Mouse (Mus musculus): ENCODE results near the gene Npw. TPM values are rescaled to one million over a fixed set of nuclear protein-coding genes. Genes with fewer than 3 reads are reported as not detected.
A peak's percentile ranks its signal among the peaks of the same experiment; 100 is the strongest.

The Npw gene
- not detected in 2 replicates for polyA plus RNA-seq (2012; ENCODE audit: insufficient read depth, insufficient read length, missing spikeins)

DNA sequence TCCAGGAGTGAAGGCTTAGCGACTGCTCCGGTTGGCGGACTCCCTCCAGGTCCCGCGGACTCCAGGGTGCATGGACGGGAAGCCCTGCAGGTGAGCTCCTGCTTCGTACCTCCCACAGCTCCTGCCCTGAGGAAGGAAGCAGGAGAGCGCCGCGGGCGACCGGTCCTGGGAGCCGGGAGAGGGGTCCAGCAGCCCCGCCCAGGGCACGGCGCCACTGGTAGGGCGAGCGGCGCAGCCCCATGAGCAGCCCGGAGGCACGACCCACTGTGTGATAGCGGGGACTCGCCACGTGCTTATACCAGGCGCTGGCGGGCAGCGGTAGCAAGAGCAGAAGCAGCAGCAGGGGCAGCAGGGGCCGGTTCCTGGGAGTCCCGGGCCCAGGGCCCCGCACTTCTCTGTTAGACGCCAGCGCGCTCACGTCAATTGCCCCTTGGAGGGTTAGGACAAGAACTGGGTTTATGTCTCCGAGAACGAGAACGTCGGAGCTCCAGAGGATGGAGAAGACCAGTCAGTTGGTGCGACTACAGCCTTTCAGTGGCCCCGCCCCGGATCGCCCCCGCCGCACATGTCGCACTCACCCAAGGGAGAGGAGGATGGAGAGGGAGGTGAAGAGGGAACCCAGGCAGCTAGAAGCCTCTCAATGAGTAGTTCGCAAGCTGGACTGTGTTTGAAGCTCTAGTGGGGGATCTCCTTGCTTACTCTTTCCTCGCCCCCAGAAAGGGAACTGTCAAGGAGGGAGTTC is at the start of gene Npw:
TSS of gene Npw (minus strand) at position 441 of the 742 bp plus-strand sequence.
- no peak within 1 kb of the TSS for H3K27ac ChIP-seq (replicated peaks; ENCODE audit: low read depth, low read length)
- no peaks in the 10 kb centered on the region for H3K4me1 ChIP-seq (ENCODE audit: control insufficient read depth, insufficient read depth, insufficient read length, low read length)
- peak within 1 kb of the TSS; percentile 34; the same call in 1 of the 2 replicates for H3K4me3 ChIP-seq (ENCODE audit: insufficient read depth, low read depth, low read length)

DNA sequence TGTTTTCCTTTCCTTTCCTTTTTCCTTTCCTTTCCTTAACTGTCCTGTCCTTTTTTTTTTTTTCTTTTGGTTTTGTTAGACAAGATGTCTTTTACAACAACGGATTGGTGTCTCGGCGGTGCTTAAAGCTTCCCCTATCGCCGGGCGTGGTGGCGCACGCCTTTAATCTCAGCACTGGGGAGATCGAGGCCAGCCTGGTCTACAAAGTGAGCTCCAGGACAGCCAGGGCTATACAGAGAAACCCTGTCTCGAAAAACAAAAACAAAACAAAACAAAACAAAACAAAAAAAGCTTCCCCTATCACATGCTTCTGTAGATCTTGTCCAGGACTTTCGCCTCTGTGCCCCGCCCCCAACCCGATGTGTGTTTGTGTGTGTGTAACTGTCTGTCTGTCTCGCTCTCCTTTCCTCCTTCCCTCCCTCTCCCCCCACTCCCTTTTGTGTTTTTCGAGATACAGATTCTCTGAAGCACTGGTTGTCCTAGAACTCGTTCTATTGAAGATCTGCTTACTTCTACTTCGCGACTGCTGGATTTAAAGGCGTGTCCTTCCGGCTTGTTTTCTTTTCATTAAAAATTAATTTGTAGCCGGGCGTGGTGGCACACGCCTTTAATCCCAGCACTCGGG is 49.7 kb upstream of the Npw start:
- H3K4me3 ChIP-seq (ENCODE audit: insufficient read depth, low read depth, low read length) = peak overlapping the region; percentile 72
- H3K4me1 ChIP-seq (ENCODE audit: control insufficient read depth, insufficient read depth, insufficient read length, low read length) = 0 out of 2 replicates have a peak, but pooled peaks cover 3% of the 10 kb centered on the region
- H3K27ac ChIP-seq (replicated peaks; ENCODE audit: low read depth, low read length) = peak overlapping the region; percentile 63

DNA sequence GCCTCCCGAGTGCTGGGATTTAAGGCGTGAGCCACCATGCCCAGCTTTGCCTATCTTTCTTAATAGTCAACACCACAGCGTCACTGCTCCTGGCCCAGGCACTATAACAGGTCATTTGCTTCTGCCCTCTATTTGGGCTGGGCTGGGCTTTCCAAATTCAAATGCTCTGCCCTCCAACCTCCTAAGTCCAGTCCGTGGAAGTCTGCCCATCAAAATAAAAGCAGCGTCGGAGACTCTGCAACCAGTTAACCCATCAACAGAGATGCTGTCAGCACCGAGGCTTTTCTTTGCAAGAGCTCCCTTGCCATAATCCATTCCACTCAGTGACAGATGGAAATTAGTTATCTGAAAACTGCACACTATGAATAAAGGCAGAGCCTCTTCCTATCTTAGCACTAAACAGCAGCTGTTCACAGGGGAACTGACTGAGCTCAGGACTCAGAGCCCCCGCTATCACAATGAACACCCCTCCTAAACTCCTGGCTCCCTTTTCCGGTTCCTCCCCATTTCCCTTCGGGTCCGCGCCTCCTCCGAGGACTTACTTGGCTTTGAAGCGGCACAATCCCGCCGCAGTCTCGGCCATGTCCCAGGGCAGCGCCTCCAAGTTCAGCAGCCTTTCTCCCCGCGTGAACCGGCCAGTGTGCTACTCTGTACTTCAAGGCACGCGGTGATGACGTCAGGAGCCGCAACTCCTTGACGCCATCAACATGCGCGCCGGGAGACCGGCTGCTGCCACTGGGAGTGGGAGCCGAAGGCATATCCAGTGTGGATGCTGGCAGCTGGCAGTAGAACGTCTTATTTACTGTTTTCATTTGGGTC is 48.9 kb upstream of the Npw start, which contains the start of gene Tbl3:
TSS of gene Tbl3 (minus strand) at position 679 of the 819 bp plus-strand sequence.
- Histone ChIP-seq H3K4me1 (ENCODE audit: control insufficient read depth, insufficient read depth, insufficient read length, low read length) (0 out of 2 replicates have a peak, but pooled peaks cover 3% of the 10 kb centered on the region), H3K27ac (replicated peaks; ENCODE audit: low read depth, low read length) (peak within 1 kb of the TSS; percentile 70), H3K4me3 (ENCODE audit: insufficient read depth, low read depth, low read length) (peak within 1 kb of the TSS; percentile 72)

GRCm38 (mm10) chr17:24705821-24706220 is 47.6 kb upstream of the Npw start:
- H3K4me1 ChIP-seq (ENCODE audit: control insufficient read depth, insufficient read depth, insufficient read length, low read length) = 0 out of 2 replicates have a peak, but pooled peaks cover 3% of the 10 kb centered on the region
- H3K27ac ChIP-seq (replicated peaks; ENCODE audit: low read depth, low read length) = no peak overlapping the region
- H3K4me3 ChIP-seq (ENCODE audit: insufficient read depth, low read depth, low read length) = no peak overlapping the region

DNA sequence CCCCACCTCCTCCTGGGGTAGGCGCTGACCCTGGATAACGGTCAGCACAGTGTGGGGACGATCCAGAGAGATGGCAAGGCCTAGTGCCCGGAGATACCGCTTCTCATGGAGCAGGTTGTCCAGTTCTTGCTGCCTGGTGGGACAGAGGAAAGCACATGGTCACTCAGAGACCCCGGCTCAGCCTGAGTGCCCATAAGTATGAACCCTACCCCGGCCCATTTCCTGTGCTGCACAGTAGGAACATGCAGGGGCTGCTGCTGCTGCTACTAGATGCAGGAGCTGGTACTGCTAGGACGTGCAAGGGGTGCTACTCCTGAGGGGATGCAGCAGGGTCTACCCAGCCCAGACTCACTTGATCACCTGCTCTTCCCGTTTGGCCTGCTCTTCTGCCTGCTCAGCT is 43.0 kb upstream of the Npw start:
- Histone ChIP-seq H3K4me1 (ENCODE audit: control insufficient read depth, insufficient read depth, insufficient read length, low read length) (no peaks in the 10 kb centered on the region), H3K27ac (replicated peaks; ENCODE audit: low read depth, low read length) (no peak overlapping the region), H3K4me3 (ENCODE audit: insufficient read depth, low read depth, low read length) (no peak overlapping the region)

DNA sequence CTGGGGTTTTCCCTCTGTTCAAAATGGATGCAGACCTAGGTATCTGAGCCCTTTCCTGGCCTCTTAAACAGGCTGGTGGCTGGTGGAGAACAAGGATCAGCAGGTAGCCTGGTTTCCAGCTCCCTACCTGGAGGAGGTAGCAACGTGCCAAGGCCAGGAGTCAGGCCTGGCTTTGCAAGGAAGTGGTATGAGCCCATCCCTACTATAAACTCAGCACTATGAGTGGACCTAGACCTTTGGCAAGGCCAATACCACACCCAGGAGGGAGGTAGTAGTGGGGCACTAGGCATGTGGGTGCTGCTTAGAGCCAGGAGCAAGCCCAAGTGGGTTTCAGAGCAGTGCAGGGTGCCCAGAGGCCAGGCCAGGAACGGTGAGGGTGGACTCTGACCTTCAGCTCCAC is 41.2 kb upstream of the Npw start:
- Histone ChIP-seq H3K4me3 (ENCODE audit: insufficient read depth, low read depth, low read length) (no peak overlapping the region), H3K4me1 (ENCODE audit: control insufficient read depth, insufficient read depth, insufficient read length, low read length) (peaks cover 3% of the 10 kb centered on the region; the same call in 1 of the 2 replicates), H3K27ac (replicated peaks; ENCODE audit: low read depth, low read length) (no peak overlapping the region)

- no peak overlapping the region for H3K4me3 ChIP-seq (ENCODE audit: insufficient read depth, low read depth, low read length)
- H3K4me1 ChIP-seq (ENCODE audit: control insufficient read depth, insufficient read depth, insufficient read length, low read length) = peaks cover 3% of the 10 kb centered on the region; the same call in 1 of the 2 replicates
- H3K27ac ChIP-seq (replicated peaks; ENCODE audit: low read depth, low read length) = no peak overlapping the region
Observed at GRCm38 (mm10) chr17:24698715-24699114, 40.5 kb upstream of the Npw start.

- H3K27ac ChIP-seq (replicated peaks; ENCODE audit: low read depth, low read length) = no peak overlapping the region
- no peak overlapping the region for H3K4me3 ChIP-seq (ENCODE audit: insufficient read depth, low read depth, low read length)
- peaks cover 3% of the 10 kb centered on the region; the same call in 1 of the 2 replicates for H3K4me1 ChIP-seq (ENCODE audit: control insufficient read depth, insufficient read depth, insufficient read length, low read length)
Observed at GRCm38 (mm10) chr17:24697985-24698384, 39.7 kb upstream of the Npw start.

- Histone ChIP-seq H3K4me3 (ENCODE audit: insufficient read depth, low read depth, low read length) (peak within 1 kb of the TSS; percentile 92), H3K4me1 (ENCODE audit: control insufficient read depth, insufficient read depth, insufficient read length, low read length) (peaks cover 3% of the 10 kb centered on the region; the same call in 1 of the 2 replicates), H3K27ac (replicated peaks; ENCODE audit: low read depth, low read length) (peak within 1 kb of the TSS; percentile 43)
Observed at GRCm38 (mm10) chr17:24696011-24696697, 37.9 kb upstream of the Npw start, which contains the start of the genes Gfer and Noxo1. TSS of gene Gfer (minus strand) at chr17:24696156. TSS of gene Noxo1 (plus strand) at chr17:24696234.

DNA sequence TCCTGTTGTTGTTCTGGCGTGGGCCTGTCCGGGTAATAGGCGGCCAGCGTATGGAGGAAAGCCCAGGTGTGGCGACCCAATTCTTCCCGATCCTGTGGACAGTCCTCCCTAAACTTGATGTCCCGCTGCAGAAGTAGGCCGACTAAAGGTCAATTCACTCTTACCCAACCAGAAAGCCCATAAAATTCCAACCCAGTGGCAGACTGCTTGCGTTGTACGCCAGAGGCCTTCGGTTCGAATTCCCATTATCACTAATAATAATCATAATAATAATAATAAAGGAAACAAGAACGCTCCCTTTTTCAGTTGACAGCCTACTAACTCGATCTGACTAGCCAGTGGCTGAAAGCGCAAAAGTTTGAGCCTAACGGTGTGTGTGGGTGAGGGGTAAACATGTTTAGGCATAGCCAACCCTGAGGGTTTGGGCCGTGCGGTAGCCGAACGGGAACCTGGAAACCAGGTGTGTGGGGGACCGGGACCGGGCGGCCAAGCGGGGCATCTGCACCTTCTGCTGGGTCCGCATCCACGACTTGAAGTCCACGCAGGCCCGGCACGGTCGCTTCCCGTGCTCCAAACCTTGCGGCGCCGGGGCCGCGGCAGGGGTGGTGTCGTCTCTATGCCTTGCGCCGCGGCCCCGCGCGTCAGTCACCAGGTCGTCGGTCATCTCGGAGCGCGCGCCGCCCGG is 37.2 kb upstream of the Npw start:
- Histone ChIP-seq H3K4me3 (ENCODE audit: insufficient read depth, low read depth, low read length) (peak overlapping the region; percentile 92), H3K27ac (replicated peaks; ENCODE audit: low read depth, low read length) (peak overlapping the region; percentile 43), H3K4me1 (ENCODE audit: control insufficient read depth, insufficient read depth, insufficient read length, low read length) (peaks cover 3% of the 10 kb centered on the region; the same call in 1 of the 2 replicates)

DNA sequence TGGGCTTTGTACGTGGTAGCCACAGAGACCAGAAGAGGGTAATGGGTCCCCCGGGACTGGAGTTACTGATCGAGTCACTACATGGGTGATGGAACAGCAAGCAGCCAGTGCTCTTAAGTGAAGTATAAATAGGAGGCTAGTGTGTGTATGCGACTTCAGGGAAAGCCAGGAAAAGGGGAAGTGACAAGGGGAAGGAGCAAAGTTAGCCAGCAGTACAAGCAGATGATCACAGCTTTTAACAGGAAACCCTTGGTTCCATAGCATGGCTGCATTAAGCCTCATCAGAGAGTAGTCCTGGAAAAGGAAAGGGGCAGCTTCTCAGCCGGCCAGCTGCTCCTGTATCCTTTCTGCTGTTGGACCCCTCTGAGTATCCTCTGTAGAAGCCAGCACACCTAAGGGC is 34.1 kb upstream of the Npw start:
- Histone ChIP-seq H3K4me3 (ENCODE audit: insufficient read depth, low read depth, low read length) (no peak overlapping the region), H3K27ac (replicated peaks; ENCODE audit: low read depth, low read length) (no peak overlapping the region), H3K4me1 (ENCODE audit: control insufficient read depth, insufficient read depth, insufficient read length, low read length) (peaks cover 3% of the 10 kb centered on the region; the same call in 1 of the 2 replicates)

DNA sequence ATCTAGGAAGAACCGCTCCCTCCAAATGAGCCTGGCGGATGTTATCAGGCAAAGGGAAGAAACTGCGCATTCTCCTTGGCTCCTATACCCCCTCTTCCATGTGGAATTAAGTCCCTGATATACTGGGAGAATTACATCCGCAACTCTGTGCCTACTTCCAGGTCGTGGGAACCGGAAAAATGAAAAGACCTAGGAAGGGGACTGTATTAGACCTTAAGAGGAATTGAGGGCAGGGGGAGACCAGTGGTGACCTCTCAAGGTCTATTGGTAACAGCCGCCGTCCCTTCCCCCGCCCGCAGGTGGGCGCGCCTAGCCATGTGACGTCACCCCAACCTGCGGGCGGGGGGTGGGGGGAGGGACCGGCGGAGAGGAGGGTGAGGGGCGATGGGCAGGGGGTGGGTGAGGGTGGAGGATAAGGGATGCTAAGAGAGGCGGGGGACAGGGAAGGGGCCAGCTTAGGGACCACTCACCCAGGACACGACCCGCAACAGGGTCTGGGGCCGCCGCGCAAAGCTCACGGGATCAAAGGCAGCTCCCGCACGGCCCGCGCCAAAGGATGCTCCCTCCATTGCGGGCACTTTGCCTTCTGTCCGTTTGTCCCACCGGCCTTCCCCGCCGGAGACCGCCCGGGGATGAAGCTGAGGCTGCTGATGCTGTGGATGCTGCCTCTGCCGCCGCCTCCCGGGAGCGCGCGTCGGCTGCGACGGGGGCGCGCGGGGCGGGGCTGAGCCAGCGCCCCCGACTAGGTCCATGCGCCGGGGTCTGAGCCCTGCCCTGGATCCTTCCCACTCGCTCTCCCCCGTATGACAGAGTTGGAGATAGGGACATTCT is 31.2 kb upstream of the Npw start, which contains the start of gene Syngr3:
TSS of gene Syngr3 (minus strand) at position 705 of the 831 bp plus-strand sequence.
- Histone ChIP-seq H3K27ac (replicated peaks; ENCODE audit: low read depth, low read length) (no peak within 1 kb of the TSS), H3K4me1 (ENCODE audit: control insufficient read depth, insufficient read depth, insufficient read length, low read length) (no peaks in the 10 kb centered on the region; the same call in 1 of the 2 replicates), H3K4me3 (ENCODE audit: insufficient read depth, low read depth, low read length) (peak within 1 kb of the TSS; percentile 36)

GRCm38 (mm10) chr17:24687599-24687998 is 29.3 kb upstream of the Npw start:
- H3K4me1 ChIP-seq (ENCODE audit: control insufficient read depth, insufficient read depth, insufficient read length, low read length) = no peaks in the 10 kb centered on the region; the same call in 1 of the 2 replicates
- H3K4me3 ChIP-seq (ENCODE audit: insufficient read depth, low read depth, low read length) = peak overlapping the region; percentile 66
- no peak overlapping the region for H3K27ac ChIP-seq (replicated peaks; ENCODE audit: low read depth, low read length)

Measured in brown adipose tissue, adult 24 weeks (tissue).